Mouse (Mus musculus) induced T-regulatory cell, adult 2 months (primary cell): ENCODE results near the gene Washc1.
"Not testable (repeated sequence)": the region's sequence is repeated elsewhere in the genome, so short reads cannot be mapped to it uniquely, and the experiment has no call there.

Experiments used
- DNase-seq: peaks from one replicate; pipeline ENCODE4 v3.0.0-alpha.2; 2012; ENCODE audit warnings: low read depth

The Washc1 gene

DNA sequence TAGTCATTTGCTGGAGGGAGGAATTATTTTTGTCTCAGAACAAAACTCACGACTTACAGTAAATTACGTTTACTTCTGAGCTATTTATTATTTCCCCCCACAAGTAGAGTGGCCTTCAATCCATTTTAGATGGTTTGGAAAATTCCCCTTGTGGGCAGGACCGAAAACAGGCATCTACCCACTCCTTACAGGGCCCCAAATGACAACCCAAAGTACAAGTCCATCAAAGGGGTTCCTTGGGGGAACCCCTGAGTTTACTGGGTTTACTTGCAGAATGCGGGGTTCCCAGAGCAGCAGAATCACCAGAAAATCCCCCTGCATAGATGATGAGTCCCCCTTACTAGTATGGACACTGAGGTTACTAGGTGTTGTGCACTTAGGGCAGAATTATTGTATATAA lies 821 bp downstream of the Washc1 start:
- peak; percentile 77 for DNase-seq

GRCm38 (mm10) chr17:66118991-66119390 lies 7.6 kb downstream of the Washc1 start:
- DNase-seq, result no peak

GRCm38 (mm10) chr17:66120701-66121100 lies 9.4 kb downstream of the Washc1 start:
- DNase-seq, result no peak

- DNase-seq, result peak; percentile 95
Measured at GRCm38 (mm10) chr17:66123066-66123815, 11.9 kb downstream of the Washc1 start, which contains the start of gene Ddx11. TSS of gene Ddx11 (plus strand) at chr17:66123520.

GRCm38 (mm10) chr17:66123816-66124610 lies 12.7 kb downstream of the Washc1 start:
- DNase-seq, result peak; percentile 49

- peak; percentile 55 for DNase-seq
Measured at GRCm38 (mm10) chr17:66125211-66125610, 13.9 kb downstream of the Washc1 start.

GRCm38 (mm10) chr17:66130371-66130770 lies 19.0 kb downstream of the Washc1 start:
- DNase-seq, result no peak

DNA sequence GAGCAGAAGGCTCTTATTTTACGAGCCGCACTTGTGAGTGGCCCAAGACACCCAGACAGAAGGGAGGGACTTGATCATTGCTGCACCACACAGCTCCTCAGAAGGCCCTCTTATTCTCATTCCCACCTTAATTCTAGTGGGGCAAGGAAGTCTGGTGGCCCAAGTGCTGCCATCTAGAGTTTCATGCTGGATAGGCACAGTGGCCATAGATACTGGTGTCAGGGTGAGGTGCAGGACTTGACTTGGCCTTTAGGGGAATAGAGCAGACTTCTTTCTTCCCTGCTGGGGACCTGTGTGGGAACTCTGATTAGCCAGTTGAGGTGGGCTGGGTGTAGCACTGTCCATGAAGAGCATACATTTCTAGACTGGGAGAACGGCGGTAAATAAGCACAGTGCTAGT lies 19.9 kb downstream of the Washc1 start:
- DNase-seq, result peak; percentile 65

GRCm38 (mm10) chr17:66152706-66153662 lies 41.6 kb downstream of the Washc1 start:
- not testable (repeated sequence) for DNase-seq

DNA sequence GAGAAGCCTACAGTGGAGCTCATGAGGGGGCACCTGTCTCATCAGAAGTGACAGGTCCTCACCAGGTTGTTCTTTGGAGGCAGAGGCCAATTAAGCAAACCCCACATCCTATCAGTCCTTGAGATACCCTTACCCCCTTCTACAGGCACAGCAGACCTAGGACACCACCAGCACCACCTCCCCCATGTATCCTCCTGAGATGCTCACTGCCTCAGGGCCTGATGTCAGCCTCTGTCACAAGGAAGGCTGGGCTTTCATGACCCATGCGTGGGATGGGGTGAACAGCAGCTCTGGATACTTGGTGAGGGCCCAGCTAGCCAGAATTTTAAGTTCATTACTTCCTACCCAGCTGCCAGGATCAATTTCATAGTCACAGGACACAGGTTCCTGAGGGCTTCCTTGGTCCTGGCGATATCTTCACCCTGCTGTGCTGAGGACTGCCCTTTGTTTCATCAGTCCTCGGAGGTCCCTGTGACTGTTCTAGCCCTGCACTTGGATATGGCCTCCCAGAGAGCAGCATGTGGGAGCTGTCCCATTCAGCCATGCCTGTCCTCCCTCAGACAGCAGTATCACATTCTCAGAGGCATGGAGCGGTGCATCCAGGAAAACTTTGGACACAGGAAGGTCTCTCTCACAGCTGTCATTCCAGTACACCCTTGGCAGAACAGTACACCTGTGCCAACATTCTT lies 42.5 kb downstream of the Washc1 start:
- DNase-seq, result not testable (repeated sequence)

- no peak for DNase-seq
Measured at GRCm38 (mm10) chr17:66154876-66155275, 43.5 kb downstream of the Washc1 start.

DNA sequence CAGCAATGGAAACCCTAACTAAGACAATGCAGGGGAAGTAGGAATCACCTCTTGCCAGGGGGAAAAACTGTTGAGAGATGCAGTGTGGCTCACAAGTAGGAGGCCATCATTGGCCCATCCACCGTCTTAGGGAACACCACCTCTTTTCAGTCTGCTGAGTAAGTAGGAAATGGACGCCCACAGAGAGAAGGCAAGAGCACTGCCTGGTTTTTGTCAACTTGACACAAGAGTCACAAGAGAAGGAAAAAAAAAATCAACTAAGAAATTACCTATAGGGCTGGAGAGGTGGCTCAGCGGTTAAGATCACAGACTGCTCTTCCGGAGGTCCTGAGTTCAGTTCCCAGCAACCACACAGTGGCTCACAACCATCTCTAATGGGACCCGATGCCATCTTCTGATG lies 46.9 kb downstream of the Washc1 start:
- no peak for DNase-seq

GRCm38 (mm10) chr17:66167141-66167540 lies 55.8 kb downstream of the Washc1 start:
- not testable (repeated sequence) for DNase-seq
